Mouse (Mus musculus): ENCODE data around the gene Smurf2.
A peak's percentile ranks its signal among the peaks of the same experiment; 100 is the strongest.
"Not testable (repeated sequence)": the region's sequence is repeated elsewhere in the genome, so short reads cannot be mapped to it uniquely, and the experiment has no call there.

The Smurf2 gene

DNA sequence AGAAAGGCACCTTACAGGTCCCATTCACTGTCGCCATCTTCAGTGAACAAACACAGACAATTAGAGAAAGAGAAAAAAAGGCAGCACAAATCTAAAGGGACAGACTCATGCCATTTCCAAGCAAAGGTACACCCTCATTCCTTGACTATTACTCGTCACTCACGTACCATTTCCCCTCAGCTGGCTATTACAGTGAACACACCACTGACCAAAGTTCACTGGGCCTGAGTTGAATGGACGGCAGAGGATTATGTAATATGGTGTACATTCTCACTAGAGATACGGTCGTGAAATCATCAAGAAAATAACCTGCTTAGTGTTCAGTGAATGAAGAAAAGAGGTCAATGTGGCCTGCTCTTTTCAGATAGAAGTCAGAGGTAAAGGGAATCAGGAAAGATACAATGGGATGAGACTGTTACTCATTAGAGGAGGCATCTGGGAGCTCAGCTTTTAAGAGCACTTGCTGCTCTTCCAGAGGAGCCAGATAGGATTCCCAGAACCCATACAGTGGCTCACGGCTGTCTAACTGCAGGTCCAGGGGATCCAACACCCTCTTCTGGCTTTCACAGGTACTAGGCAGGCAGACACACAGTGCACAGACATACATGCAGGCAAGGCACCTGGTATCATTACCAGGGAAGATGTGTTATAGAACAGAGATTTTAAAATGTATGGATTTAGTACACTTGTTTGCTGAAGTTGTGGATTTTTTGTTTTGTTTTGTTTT is 107.9 kb downstream of the Smurf2 start:
- no peak for DNase-seq (ENCODE audit: low read depth)

DNA sequence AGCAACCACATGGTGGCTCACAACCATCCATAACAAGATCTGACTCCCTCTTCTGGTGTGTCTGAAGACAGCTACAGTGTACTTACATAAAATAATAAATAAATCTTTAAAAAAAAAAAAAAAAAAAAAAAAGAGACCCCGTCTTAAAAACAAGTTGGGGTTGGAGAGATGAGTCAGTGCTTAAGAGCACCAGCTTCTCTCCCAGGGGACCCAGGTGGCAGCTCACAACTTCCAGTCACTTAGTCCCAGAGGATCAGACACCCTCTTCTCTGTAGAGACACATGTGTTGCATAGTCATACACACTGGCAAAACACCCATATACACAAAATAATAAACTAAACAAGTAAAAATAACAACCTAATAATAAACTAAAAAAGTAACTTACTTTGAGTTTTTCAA is 113.1 kb downstream of the Smurf2 start:
- DNase-seq (ENCODE audit: low read depth) = not testable (repeated sequence)

DNA sequence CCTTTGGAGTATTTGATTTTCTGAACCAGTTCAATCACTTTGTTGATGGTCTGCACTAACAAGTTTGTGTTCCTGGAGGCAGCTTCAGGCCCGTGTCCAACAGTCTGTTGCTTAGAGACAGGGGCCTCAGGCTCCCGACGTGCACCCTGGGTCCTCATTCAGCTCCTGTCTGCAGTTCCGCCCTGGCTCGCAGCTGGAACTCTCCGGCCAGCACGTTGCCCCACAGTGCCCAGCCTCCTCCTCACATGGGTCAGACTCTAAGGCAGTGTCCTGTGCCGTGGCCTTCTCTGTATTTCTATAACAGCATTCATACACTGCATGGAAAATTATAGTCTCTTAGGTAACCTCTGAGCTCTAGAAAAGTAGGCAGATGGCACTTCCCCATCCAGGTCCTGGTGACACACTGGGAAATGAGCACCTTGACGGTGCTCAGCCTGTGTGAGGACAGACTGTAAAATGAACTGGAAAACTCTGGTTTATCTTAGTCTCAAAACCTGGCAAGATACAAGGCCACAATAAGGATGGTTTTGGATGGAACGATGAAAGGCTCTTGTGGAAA is 118.4 kb downstream of the Smurf2 start:
- DNase-seq (ENCODE audit: low read depth) = no peak

DNA sequence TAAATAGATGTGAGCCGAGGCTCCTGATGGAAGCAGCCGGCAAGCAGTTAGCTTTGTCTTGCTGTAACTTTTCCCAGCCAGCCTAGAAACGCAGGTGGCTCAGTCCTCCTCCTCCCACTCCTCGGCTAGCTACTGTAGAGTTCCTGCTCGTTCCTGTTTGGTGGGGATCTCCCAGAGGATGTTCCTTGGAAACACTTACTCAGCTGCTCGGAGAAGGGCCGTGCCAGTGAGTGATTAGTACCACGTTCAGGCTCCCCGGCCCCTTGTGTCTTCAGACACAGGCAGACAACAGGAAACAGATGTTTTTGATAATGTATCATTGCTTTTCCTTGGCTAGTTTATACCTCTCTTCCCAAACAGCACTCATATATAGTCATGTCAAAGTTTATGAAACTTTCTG is 124.8 kb downstream of the Smurf2 start:
- no peak for DNase-seq (ENCODE audit: low read depth)

DNA sequence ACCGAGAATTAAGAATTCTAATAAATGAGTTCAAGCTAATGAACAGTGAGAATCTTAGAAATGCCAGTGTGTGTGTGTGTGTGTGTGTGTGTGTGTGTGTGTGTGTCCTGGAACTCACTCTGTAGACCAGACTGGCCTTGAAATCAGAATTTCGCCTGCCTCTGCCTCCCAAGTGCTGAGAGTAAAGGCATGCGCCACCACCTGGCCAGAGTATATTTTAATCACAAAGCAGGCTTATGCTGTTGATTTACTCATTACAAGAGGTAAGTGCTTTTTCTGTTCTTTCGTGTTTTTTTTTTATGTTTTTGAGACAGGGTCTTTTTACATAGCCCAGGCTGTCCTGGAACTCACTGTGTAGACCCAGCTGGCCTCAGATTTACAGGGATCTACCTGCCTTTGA is 126.7 kb downstream of the Smurf2 start:
- no peak for DNase-seq (ENCODE audit: low read depth)

DNA sequence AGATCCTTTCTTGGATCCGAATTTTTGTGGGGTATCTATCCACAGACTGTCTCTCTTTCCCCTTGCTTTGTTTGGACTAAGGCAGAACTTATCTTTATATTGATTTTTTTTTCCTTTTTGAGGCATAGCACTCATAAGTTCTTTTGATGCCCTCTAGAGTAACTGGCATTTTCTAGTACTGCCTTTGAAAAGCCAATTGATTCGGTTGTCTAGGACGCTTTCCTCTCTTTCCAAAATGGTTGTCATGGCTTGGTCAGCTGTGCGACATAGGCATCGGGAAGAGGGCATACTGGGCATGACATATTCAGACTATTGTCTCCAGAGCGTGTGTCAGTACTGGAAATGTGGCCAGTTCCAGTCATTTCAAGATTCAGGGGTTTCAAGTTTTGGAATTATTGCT is 130.9 kb downstream of the Smurf2 start:
- DNase-seq (ENCODE audit: low read depth) = no peak

DNA sequence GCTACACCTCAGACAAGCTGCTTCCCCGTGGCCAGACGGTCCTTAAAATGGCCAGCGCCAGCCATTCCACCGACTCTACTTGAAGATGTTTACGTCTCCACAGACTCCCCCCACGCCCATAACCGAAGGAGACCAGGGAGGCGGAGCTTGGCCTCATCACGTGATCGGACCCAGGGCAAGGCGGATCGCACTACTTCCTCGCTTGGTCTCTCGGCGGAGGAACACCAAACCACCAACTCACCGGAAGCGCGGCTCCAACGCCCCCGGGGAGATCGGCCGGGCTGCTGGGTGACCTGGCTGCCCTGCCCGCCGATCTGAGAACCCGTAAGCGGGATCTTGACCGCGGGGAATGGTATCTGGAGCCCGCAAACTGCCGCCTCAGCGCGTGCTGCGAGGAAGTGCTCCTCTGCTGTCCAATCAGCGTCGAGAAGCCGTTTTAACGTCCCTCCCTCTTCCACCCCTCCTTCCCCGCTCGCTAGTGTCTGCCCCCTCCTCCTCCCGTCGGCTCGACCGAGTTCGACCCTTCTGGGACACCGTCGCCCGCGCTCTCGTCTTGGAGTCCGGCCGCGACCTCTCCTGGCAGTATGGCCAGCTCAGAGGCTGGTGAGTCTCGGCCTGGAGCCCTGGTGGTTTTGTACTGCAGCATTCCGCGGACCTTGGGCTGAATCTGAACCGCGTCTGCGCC is 131.6 kb downstream of the Smurf2 start, which contains the start of the genes Ddx5 and Cep95:
Gene Ddx5, minus strand, starts transcription at position 411 of the 685 bp plus-strand sequence.
Gene Cep95, plus strand, starts transcription at position 478 of the 685 bp plus-strand sequence.
- DNase-seq (ENCODE audit: low read depth) = peak; percentile 94

DNA sequence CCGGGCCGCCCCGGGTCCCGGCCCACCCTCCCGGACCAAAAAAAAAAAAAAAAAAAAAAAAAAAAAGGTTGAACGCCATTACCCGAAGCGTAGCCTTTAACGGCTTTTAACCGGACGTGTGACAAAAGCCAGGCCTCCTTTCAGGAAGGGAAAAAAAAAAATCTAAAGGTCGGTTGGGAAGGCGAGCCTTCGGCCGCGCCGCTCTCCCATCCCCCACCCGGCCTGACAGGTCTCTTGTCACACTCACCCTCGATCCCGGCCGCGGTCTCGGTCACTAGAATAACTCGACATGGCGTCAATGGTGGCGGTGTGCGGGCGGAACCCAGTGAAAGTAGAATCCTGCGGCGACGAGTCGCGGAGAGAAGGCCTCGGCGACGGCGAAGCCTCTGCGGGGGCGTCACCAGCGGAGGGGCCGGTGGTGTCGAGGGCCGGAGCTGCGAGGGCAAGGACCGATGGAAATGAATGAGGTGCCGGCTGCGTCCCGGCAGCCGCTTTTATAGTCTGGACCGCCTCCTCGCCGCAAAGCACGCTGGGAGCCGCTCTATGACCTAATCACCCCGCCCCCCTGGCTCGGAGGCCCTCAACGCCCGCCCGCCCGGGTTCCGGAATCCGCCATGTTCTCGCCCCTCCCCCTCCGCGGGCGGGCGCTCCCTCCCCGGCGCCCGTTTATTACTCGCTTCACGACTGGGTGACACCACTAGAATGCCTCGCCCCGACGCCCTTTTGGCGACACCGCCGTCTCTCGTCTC is 132.3 kb downstream of the Smurf2 start:
- DNase-seq (ENCODE audit: low read depth) = peak; percentile 95

DNA sequence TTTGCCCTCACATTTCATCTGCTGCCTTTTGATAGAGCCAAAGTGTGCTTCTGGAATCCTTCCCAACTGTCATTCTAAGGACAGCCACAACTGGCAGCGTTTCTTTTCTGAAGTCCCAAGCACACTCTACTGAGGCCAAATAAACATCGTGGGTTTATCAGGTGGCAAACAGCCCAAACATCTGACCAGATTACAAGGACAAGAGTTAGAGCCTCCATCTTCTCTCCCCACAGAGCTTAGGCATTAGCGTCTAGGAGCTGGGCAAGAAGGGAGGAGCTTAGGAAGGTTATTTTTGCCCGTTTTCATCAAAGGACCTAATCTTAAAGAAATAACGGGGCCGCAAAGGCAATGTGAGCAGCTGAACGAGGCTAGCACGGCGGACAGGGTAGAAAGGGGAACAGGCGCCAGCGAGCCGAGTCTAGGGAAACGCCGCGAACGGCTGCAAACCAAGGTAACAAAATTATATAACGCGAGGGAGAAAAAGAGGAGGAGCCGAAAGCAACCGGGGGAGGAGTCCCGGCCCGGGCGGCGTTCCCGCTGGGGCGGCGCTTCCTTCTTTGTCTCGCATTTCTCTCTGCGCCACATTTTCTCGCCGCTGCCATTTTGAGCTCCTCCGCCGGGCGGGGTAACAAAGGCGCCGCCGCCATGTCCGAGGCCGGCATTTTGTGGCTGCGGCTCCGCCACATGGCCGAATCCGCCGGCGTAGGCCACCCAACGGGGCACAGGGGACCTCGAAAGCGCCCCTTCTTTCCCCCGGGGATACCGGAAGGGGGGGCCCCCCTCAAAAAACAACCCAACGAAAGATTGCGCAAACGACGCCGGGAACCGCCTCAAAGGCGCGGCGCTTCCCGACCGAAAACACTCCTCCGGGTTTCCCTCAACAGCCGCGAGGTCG is 133.1 kb downstream of the Smurf2 start:
- DNase-seq (ENCODE audit: low read depth) = peak; percentile 70

DNA sequence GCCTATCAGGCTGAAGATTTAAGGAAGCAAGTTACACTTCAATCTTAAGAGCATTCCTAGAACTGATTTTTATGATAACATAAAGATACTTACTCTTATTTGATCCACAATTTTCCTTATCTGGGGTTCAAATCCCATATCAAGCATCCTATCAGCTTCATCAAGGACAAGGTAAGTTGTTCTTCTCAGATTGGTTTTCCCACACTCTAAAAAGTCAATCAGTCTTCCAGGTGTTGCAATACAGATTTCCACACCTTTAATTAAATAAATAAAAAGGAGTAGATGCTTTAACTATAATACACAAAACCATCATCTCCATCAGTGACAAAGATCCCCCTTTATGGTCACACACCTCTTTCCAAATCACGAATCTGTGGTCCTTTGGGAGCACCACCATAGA is 135.5 kb downstream of the Smurf2 start:
- no peak for DNase-seq (ENCODE audit: low read depth)

DNA sequence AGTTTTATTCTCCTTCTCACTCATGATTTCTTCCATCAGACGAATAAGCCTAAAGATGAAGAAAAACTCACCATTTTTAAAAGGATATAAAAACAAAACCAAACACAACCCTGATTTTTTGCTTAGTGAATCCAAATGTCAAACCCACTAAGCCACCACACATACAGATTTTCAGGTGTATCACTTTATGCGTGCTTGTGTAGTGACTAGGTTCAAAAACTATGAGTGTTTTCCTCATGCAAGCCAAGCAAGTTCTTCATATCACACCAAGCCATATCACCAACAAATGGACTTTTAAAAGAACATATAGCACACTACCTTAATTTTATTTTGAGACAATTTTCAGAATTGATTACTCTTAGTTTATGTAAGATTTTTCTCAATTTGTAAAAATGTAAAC is 136.0 kb downstream of the Smurf2 start:
- DNase-seq (ENCODE audit: low read depth) = no peak

DNA sequence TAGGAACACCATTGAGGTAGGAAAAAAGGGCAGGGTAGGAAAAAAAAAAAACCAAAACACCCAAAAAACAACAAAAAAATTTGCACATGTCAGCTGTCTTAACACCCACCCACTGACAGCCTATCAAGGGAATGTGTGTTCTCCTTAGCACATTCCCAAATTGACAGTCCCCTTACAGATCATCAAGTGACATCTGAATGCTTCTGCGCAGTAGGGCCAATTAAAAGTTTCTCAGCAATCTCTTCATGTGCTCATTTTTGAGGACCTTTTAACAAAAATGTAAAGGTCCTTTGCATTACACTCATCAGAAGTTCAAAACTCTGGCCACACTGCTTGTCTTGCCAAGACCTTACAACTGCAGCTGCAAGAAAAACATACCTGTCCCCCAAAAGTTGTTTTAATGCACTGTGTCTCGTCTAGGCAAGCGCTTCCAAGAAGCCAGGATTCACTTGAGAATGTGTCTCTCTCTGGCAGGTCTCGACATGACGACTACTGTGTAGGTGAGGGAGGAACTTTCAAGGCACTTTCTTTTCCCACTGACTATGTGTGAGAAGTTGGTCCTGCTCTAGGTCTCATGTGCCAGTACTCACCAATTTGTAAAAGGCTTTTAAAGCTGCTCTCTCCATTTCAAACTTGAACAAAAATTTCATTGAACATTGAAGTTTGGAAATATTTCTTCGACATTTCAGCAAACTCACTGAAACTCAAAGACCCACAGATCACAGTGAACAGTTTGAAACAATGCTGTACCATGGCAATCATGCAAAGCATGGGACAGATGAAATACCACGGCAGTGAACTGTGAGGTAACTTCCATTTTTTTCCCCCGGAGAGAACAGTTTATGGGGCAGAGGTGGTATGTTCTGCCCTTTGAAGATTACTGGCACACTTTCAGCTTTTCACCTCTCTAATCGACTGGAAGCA is 137.4 kb downstream of the Smurf2 start:
- no peak for DNase-seq (ENCODE audit: low read depth)

DNA sequence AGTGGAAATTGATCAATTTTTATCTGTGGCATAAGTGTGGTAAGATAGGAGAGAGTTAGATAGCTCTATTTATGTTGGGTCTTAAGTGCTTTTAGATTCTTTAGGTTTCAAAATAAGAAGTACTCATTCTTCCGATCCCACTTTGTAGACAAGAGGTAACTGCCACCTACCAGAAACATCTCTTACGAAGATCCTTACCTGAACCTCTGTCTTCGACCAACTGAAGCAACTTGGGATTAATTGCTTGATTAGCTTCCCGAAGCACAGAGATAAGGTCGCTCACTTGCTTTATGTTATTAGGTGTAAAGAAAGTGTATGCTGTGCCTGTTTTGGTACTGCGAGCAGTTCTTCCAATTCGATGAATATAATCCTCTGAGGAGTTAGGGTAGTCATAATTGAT is 138.2 kb downstream of the Smurf2 start:
- not testable (repeated sequence) for DNase-seq (ENCODE audit: low read depth)

DNA sequence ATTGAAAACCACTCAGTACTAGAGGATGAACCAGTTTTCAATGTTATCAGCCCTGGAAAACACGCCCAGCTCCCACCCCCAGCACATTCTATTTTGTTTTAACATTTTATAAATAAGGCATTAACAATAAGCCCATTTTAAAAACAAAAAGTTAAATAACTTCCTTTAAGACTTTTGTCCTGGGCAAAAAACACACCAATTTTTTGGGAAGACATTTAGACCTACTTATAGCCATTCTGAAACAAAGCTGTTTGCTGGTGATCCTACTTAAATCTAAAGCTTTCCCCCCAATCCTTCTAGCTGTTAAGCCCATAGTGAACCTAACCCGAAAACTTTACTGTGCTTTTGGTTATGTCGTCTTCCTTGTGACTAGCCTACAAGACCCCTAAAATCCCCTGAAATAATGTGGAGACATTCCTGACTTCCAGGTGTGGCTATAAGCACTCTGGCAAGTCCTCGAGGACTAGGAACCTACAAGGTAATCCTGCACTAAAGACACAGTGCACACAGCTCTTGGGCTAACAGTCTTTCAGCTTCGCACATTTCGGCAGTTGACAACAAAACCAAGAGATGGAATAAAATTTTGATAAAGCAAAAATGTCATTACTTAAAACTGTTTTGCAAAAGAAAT is 139.8 kb downstream of the Smurf2 start:
- no peak for DNase-seq (ENCODE audit: low read depth)

DNA sequence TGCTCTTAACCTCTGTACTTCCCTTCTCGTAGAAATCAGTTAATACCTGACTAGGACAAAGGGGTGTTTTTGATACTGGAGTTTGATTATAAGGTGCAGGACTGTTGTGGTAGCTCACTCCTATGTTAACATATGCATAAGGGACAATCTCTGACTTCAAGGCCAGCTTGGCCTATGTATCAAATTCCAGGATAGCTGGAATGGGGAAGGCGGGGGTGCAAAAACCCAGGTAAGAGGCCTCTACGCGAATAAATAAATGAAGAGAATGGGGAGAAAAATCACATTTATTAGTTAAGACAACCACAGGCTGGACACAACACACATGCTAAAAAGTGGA is 140.5 kb downstream of the Smurf2 start:
- DNase-seq (ENCODE audit: low read depth) = no peak

DNA sequence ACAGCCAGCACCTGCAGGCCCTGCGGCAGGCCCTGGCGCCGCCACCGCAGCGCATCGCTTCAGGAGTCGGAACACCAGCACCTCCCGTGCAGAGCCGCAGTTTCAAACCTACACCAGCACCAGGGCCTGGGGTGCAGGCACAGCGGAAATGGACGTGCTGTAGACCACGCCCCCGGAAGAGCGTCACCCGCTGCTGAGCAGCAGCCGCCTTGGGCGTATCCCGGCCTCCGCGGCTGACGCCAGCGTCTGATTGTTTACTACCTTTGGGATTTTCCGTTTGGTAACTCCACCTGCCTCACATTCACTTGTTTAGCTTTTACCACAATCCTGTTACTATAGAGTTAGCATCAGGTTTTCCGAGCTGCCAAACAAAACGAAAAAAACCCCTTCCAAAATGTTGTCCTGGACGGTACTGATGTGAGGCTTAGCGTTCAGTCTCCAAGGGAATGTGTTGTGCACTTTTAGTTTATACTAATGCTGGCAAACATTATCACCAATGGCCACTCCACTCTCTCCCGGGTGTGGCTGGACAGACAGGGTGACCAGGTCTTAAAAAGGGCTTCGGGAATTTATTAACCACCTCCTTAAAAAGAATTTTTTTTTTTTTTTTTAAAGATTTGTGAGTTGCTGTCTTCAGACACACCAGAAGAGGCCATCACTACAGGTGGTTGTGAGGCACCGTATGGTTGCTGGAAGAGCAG is 141.0 kb downstream of the Smurf2 start, which contains the start of gene Polg2:
Gene Polg2, minus strand, starts transcription at position 150 of the 701 bp plus-strand sequence.
- peak; percentile 86 for DNase-seq (ENCODE audit: low read depth)

DNA sequence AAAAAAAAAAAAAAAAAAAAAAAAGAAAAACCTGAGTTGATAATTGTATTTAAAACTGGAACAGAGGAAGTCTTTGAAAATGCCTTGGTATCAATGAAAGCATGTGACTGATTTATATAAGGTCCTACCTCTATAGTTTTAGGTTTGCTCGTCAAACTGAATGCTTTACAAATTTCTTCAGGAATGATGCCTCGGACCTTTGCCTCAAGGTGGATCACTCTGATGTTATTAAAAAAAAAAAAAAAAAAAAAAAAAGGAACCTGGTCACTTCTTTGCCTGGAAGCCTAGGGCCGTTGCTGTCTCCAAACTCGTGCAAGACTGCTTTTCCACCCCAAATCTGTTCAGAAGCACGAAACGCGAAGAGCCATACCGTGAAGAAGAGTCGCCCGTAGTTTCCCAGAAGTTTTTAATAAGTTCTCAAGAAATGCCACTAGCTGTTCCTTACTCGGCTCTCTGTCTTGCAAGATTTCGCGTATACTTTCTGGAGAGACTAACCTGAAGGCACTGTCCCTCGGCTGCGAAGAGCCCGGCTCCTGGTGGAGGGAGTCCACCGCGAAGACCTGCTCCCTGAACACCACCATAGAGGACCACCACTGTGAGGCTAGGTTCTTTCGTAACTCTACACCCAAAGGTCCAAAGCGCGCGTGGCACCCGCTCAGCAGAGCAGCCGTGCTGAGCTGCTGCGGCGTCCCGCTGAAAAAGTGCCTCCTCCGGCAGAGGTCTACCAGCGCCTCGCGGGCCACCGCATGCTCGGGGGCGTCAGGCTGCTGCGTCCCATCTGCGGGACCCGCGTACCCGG is 141.7 kb downstream of the Smurf2 start:
- no peak for DNase-seq (ENCODE audit: low read depth)

DNA sequence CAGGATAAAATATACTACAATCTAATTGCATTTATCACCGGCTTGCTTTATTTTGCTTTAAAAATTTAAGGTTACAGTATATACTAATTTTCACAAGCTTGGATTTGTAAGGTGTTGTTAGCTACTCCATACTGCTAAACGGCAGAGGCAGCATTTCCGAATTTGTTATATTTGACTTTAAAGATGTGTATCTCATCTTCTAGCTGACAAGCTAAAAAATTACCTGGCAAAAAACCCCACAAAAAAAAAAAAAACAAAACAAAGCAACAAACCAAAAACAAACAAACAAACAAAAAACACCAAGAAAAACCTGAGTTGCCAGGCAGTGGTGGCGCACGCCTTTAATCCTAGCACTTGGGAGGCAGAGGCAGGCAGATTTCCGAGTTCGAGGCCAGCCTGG is 142.4 kb downstream of the Smurf2 start:
- DNase-seq (ENCODE audit: low read depth) = no peak

All from c-Kit-positive CD71-negative TER-119-negative erythroid progenitor cells, embryonic 14.5 days (primary cell).